In the genomic region with DNA sequence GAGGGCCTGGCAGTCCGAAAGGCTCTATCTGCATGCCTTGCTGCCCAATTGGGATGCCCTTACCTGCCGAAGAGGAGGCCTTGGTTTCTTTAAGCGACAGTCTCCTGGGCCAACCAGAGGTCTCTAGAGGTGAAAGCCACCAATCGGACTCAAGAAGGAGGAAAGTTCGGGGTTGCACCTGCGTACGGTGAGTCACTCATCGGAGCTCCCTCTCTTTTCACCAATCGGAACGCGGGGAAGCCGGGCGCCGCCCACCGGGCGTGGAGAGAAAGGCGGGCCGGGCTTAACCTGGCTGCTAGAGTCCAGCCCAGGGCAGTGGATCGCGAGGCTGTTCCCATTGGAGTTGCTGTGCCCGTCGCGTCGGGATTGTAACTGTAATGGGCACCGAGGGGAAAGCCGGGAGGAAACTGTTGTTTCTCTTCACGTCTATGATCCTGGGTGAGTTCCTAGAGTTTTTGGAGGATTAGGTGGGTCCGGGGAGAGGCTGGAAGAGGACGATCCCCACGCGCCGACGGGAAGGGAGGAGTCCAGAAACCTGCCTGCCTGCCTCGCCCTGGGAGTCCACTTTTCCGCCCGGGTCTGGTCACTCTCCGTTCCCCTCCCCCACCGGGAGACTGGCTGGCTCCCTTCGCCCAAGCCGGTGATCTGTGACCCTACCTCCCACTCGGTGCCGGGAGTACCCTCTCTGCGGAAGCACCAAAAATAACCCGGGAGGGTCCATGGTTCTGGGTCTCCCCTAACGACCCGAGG, we compare ENCODE assay signal across 8 mouse cellular contexts. TPM values are rescaled to one million over a fixed set of nuclear protein-coding genes. Genes with fewer than 3 reads are reported as not detected.
DNase-seq lines count a peak whose midpoint lies in the region; ATAC-seq and TF ChIP-seq lines count a peak whose summit lies in the region.

Gene F11r (plus strand): TSS at position 272 of the 750 bp plus-strand sequence.

- H3K27me3 ChIP-seq in intestine, embryonic 15.5 days (replicated peaks) = no peaks in the 10 kb centered on the region
- H3K27me3 ChIP-seq in liver, postnatal 0 days (ENCODE audit: insufficient read depth, low read length) = no peaks in the 10 kb centered on the region
- H3K27me3 ChIP-seq in neural tube, embryonic 12.5 days (replicated peaks) = peaks cover 37% of the 10 kb centered on the region

- peak; percentile 17; the same call in 1 of the 2 replicates for TF ChIP-seq CTCF in liver, postnatal 0 days (IDR thresholded peaks at IDR 0.05; ENCODE audit: low read depth)

- peak within 1 kb of the TSS; percentile 68 for H3K9ac ChIP-seq in intestine, embryonic 15.5 days
- peak within 1 kb of the TSS; percentile 62 for H3K9ac ChIP-seq in liver, postnatal 0 days (replicated peaks)
- peak within 1 kb of the TSS; percentile 8; the same call in 1 of the 2 replicates for H3K9ac ChIP-seq in neural tube, embryonic 12.5 days

- DNase-seq in 3134 (ENCODE audit: extremely low read depth, insufficient read length, low spot score) = peak; percentile 95
- DNase-seq in adrenal gland, adult (ENCODE audit: inconsistent age in 2 of 2, low spot score in 1 of 2) = peak; percentile 91 to 95
- peak; percentile 77 for DNase-seq in embryo, embryonic 10 days (ENCODE audit: low spot score)
- peak; percentile 90 for DNase-seq in gonadal fat pad, adult 2 months (ENCODE audit: low read depth)
- peak; percentile 90 for DNase-seq in liver, postnatal 0 days
- DNase-seq in thymus, postnatal 0 days (ENCODE audit: low spot score) = peak; percentile 50

- no peaks in the 10 kb centered on the region for H3K9me3 ChIP-seq in intestine, embryonic 15.5 days
- H3K9me3 ChIP-seq in liver, postnatal 0 days (ENCODE audit: low read length) = no peaks in the 10 kb centered on the region
- H3K9me3 ChIP-seq in neural tube, embryonic 12.5 days = no peaks in the 10 kb centered on the region

- H3K4me2 ChIP-seq in intestine, embryonic 15.5 days (replicated peaks) = peak within 1 kb of the TSS; percentile 69
- H3K4me2 ChIP-seq in liver, postnatal 0 days (ENCODE audit: low read depth, low read length) = peak within 1 kb of the TSS; percentile 73
- H3K4me2 ChIP-seq in neural tube, embryonic 12.5 days (replicated peaks) = peak within 1 kb of the TSS; percentile 63

- WGBS in intestine, embryonic 15.5 days = 1% methylated on average over 46 of the region's 46 CpGs
- 2% methylated on average over 43 of the region's 46 CpGs for WGBS in liver, postnatal 0 days (ENCODE audit: insufficient replicate concordance)
- WGBS in neural tube, embryonic 12.5 days = under 1% methylated on average over 46 of the region's 46 CpGs

- ATAC-seq in intestine, embryonic 15.5 days = peak; percentile 90
- peak; percentile 94 for ATAC-seq in liver, postnatal 0 days
- peak; percentile 59 for ATAC-seq in neural tube, embryonic 12.5 days (ENCODE audit: low FRiP score, low read depth)

- peak within 1 kb of the TSS; percentile 58 for H3K4me3 ChIP-seq in intestine, embryonic 15.5 days (replicated peaks)
- peak within 1 kb of the TSS; percentile 51 for H3K4me3 ChIP-seq in liver, postnatal 0 days (ENCODE audit: low read depth, low read length)
- H3K4me3 ChIP-seq in neural tube, embryonic 12.5 days = peak within 1 kb of the TSS; percentile 37

- peaks cover 21% of the 10 kb centered on the region for H3K4me1 ChIP-seq in intestine, embryonic 15.5 days (replicated peaks)
- H3K4me1 ChIP-seq in liver, postnatal 0 days (ENCODE audit: insufficient read depth) = peaks cover 27% of the 10 kb centered on the region
- peaks cover 13% of the 10 kb centered on the region; the same call in 1 of the 2 replicates for H3K4me1 ChIP-seq in neural tube, embryonic 12.5 days

- H3K27ac ChIP-seq in intestine, embryonic 15.5 days = peak within 1 kb of the TSS; percentile 86
- H3K27ac ChIP-seq in liver, postnatal 0 days (ENCODE audit: low read depth) = peak within 1 kb of the TSS; percentile 86
- no peak within 1 kb of the TSS for H3K27ac ChIP-seq in neural tube, embryonic 12.5 days

- no peaks in the 10 kb centered on the region for H3K36me3 ChIP-seq in intestine, embryonic 15.5 days
- no peaks in the 10 kb centered on the region for H3K36me3 ChIP-seq in liver, postnatal 0 days (replicated peaks; ENCODE audit: insufficient read depth, low read length)
- H3K36me3 ChIP-seq in neural tube, embryonic 12.5 days = no peaks in the 10 kb centered on the region

- peak; percentile 71 for TF ChIP-seq EP300 in liver, postnatal 0 days (IDR thresholded peaks at IDR 0.05; ENCODE audit: low read depth)

RNA-seq across cellular contexts. Expression of gene F11r, which starts in this region (rescaled TPM):
- polyA plus RNA-seq in gonadal fat pad, adult 2 months (2012; rRNA removed) = 78.9 and 98.4 TPM in 2 replicates
- polyA plus RNA-seq in intestine, embryonic 15.5 days (2015; fragmentation: Nextera tagmentation; extraction: Ambion mirVana) = 88.1 and 100 TPM in 2 replicates
- 57.9 and 61.7 TPM in 2 replicates for polyA plus RNA-seq in liver, postnatal 0 days (2015; fragmentation: Nextera tagmentation; extraction: Ambion mirVana)
- 15.0 and 16.9 TPM in 2 replicates for polyA plus RNA-seq in neural tube, embryonic 12.5 days (2016; fragmentation: Nextera tagmentation; extraction: Ambion mirVana)
- polyA plus RNA-seq in thymus, postnatal 0 days (2015; fragmentation: Nextera tagmentation; extraction: Ambion mirVana) = 15.4 and 22.7 TPM in 2 replicates

Comparison
In these comparisons a context has a peak if more than half of its experiments do, and no peak if none do; other contexts are left out.
1. H3K9ac ChIP-seq: peak in every context shown above with its lines; median percentile 68 in intestine, embryonic 15.5 days; 62 in liver, postnatal 0 days; 8 in neural tube, embryonic 12.5 days.